Mouse (Mus musculus) spleen, adult 2 months (tissue): ENCODE data around the gene Agmat. TPM values are rescaled to one million over a fixed set of nuclear protein-coding genes. Genes with fewer than 3 reads are reported as not detected.

Experiments used
- DNase-seq, 2 experiments: peaks; one replicate each; pipeline versions ENCODE4 v3.0.0 to v3.0.0-alpha.2; 2012 to 2021; ENCODE audit warnings: low spot score in 2 of 2, low read depth in 1 of 2
- H3K27ac ChIP-seq: fragments of 200-500 bp; 2 replicates; pipeline ENCODE4 v1.5.1; 2012; ENCODE audit warnings: low read length, inconsistent platforms; ENCODE audit not compliant: insufficient read depth
- H3K27me3 ChIP-seq: fragments of 200-500 bp; 2 replicates; pipeline ENCODE4 v1.6.1; 2012; ENCODE audit warnings: mild to moderate bottlenecking, moderate library complexity, low read length, inconsistent platforms; ENCODE audit not compliant: control insufficient read depth, insufficient read depth
- H3K36me3 ChIP-seq: fragments of 200-500 bp; 2 replicates; pipeline ENCODE4 v1.6.1; 2012; ENCODE audit warnings: mild to moderate bottlenecking, low read length, inconsistent platforms; ENCODE audit not compliant: control insufficient read depth, insufficient read depth
- H3K4me1 ChIP-seq: fragments of 200-500 bp; 2 replicates; pipeline ENCODE4 v1.6.1; 2011; ENCODE audit warnings: inconsistent platforms; ENCODE audit not compliant: control insufficient read depth, insufficient read depth, insufficient read length
- H3K4me3 ChIP-seq: fragments of 200-500 bp; 2 replicates; pipeline ENCODE4 v1.5.1; 2011; ENCODE audit warnings: mild to moderate bottlenecking, inconsistent platforms; ENCODE audit not compliant: insufficient read depth, insufficient read length; ENCODE audit errors: extremely low read depth
- CTCF ChIP-seq: fragments of 200-500 bp; IDR thresholded peaks from 2 replicates; pipeline ENCODE4 v1.5.1; 2011; ENCODE audit warnings: mild to moderate bottlenecking, inconsistent platforms; ENCODE audit not compliant: insufficient read depth, insufficient read length, insufficient replicate concordance; ENCODE audit errors: extremely low read depth
- POLR2A ChIP-seq: fragments of 200-500 bp; IDR thresholded peaks from 2 replicates; pipeline ENCODE4 v1.6.1; 2011; ENCODE audit warnings: low read depth, low read length, inconsistent platforms
- WGBS: fragments of 180-500 bp; shearing (Covaris S2); methylation state at CpG from one replicate; pipeline ENCODE4 v1.1.7; 2018; 5-methylcytosine and 5-hydroxymethylcytosine counted together
- polyA plus RNA-seq: library from polyadenylated mRNA; depleted of rRNA; stranded (reverse); fragments of >200 nt; gene quantifications from 2 replicates; pipeline ENCODE4 v1.2.3, GENCODE M21; 2012

The Agmat gene
- polyA plus RNA-seq, 1 experiment: 0.18 TPM

GRCm38 (mm10) chr4:141792554-141793281 lies 46.2 kb downstream of the Agmat start:
- H3K27me3 ChIP-seq: no peaks in the 10 kb centered on the region
- DNase-seq: no peak
- TF ChIP-seq POLR2A: no peak
- no peak for TF ChIP-seq CTCF
- H3K27ac ChIP-seq: peak overlapping the region; percentile 84
- peaks cover 9% of the 10 kb centered on the region for H3K36me3 ChIP-seq
- H3K4me3 ChIP-seq: peak overlapping the region; percentile 70
- no peaks in the 10 kb centered on the region for H3K4me1 ChIP-seq
- 8% methylated on average over 10 of the region's 10 CpGs for WGBS

GRCm38 (mm10) chr4:141793282-141794151 lies 47.0 kb downstream of the Agmat start, which contains the start of gene Casp9:
TSS of gene Casp9 (plus strand) at chr4:141793612.
- under 1% methylated on average over 75 of the region's 80 CpGs for WGBS
- H3K36me3 ChIP-seq: peaks cover 9% of the 10 kb centered on the region
- no peaks in the 10 kb centered on the region for H3K4me1 ChIP-seq
- DNase-seq: peak; percentile 91 to 97
- TF ChIP-seq CTCF (no peak), POLR2A (peak; percentile 52)
- peak within 1 kb of the TSS; percentile 88 for H3K27ac ChIP-seq
- no peaks in the 10 kb centered on the region for H3K27me3 ChIP-seq
- peak within 1 kb of the TSS; percentile 70 for H3K4me3 ChIP-seq

- H3K27ac ChIP-seq: peak overlapping the region; percentile 88
- no peaks in the 10 kb centered on the region for H3K4me1 ChIP-seq
- TF ChIP-seq POLR2A: no peak
- TF ChIP-seq CTCF: no peak
- no peaks in the 10 kb centered on the region for H3K27me3 ChIP-seq
- peak overlapping the region; percentile 70 for H3K4me3 ChIP-seq
- DNase-seq: no peak
- WGBS: under 1% methylated on average over 5 of the region's 5 CpGs
- peaks cover 9% of the 10 kb centered on the region for H3K36me3 ChIP-seq
Observed at GRCm38 (mm10) chr4:141794152-141794535, 47.7 kb downstream of the Agmat start.

GRCm38 (mm10) chr4:141796356-141796755 lies 49.9 kb downstream of the Agmat start:
- TF ChIP-seq POLR2A (no peak), CTCF (no peak)
- DNase-seq: no peak
- no peak overlapping the region for H3K4me3 ChIP-seq
- 88% methylated on average over 7 of the region's 7 CpGs for WGBS
- H3K27me3 ChIP-seq: no peaks in the 10 kb centered on the region
- H3K27ac ChIP-seq: no peak overlapping the region
- H3K4me1 ChIP-seq: no peaks in the 10 kb centered on the region
- peaks cover 9% of the 10 kb centered on the region for H3K36me3 ChIP-seq

GRCm38 (mm10) chr4:141796954-141797353 lies 50.5 kb downstream of the Agmat start:
- no peak overlapping the region for H3K4me3 ChIP-seq
- H3K27ac ChIP-seq: no peak overlapping the region
- no peaks in the 10 kb centered on the region for H3K27me3 ChIP-seq
- TF ChIP-seq CTCF: no peak
- no peak for TF ChIP-seq POLR2A
- no peaks in the 10 kb centered on the region for H3K4me1 ChIP-seq
- peaks cover 9% of the 10 kb centered on the region for H3K36me3 ChIP-seq
- DNase-seq: no peak
- WGBS: 95% methylated on average over 4 of the region's 4 CpGs

- TF ChIP-seq CTCF: no peak
- Histone ChIP-seq H3K4me3 (no peak overlapping the region), H3K36me3 (peaks cover 9% of the 10 kb centered on the region), H3K27ac (no peak overlapping the region), H3K27me3 (no peaks in the 10 kb centered on the region), H3K4me1 (no peaks in the 10 kb centered on the region)
- 96% methylated on average over 5 of the region's 5 CpGs for WGBS
- no peak for DNase-seq
Observed at GRCm38 (mm10) chr4:141797545-141797944, 51.1 kb downstream of the Agmat start.

- no peaks in the 10 kb centered on the region; the same call in 1 of the 2 replicates for H3K4me1 ChIP-seq
- no peak overlapping the region for H3K4me3 ChIP-seq
- TF ChIP-seq POLR2A: no peak
- no peak for TF ChIP-seq CTCF
- 80% methylated on average over 4 of the region's 4 CpGs for WGBS
- peaks cover 21% of the 10 kb centered on the region for H3K36me3 ChIP-seq
- H3K27me3 ChIP-seq: no peaks in the 10 kb centered on the region
- DNase-seq: peak in 1 of 2 experiments; percentile 26
- H3K27ac ChIP-seq: no peak overlapping the region
Observed at GRCm38 (mm10) chr4:141804105-141804504, 57.6 kb downstream of the Agmat start.
